Mouse (Mus musculus) stomach, postnatal 0 days (tissue): ENCODE measurements around the gene Bglap3.

Experiments
- CTCF ChIP-seq: IDR thresholded peaks from 2 replicates; pipeline ENCODE4 v1.5.1; 2016; ENCODE audit warnings: antibody characterized with exemption, low read depth, mild to moderate bottlenecking, moderate library complexity
- EP300 ChIP-seq: optimal IDR thresholded peaks from 2 replicates; pipeline ENCODE3; 2016; ENCODE audit warnings: antibody characterized with exemption

DNA sequence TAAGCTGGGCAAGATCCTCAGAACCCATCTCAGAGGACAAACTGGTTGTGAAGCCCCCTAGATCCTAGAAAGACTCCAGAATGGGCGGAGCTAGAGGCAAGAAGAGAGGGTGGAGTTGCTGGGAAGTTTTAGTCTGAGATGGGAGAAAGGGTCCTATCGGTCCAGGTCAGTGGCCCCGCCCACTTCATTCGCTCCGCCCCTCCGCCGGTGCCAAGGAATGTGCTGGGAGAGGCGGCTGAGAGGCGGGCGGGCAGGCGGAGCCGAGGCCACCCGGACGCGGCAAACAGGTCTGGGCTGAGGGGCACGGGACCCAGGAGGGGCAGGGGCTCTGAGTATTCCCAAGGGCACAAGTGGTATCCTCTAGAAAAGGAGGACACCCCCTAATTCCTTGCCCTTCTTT, 8.2 kb downstream of the Bglap3 start, which contains the start of gene Paqr6:
- TF ChIP-seq CTCF (no peak), EP300 (no peak)
